Mouse (Mus musculus): Measurements from ENCODE around the gene Lif.

- TF ChIP-seq CTCF (IDR thresholded peaks at IDR 0.05; ENCODE audit: borderline replicate concordance, control insufficient read depth, extremely low read depth, insufficient read depth, low read length, poor library complexity) (no peak), POLR2A (IDR thresholded peaks at IDR 0.05; ENCODE audit: control insufficient read depth, extremely low read depth, insufficient read depth, low read length, poor library complexity) (no peak)
Measured at GRCm38 (mm10) chr11:4246126-4246525, 11.2 kb upstream of the Lif start.
